Mouse (Mus musculus): ENCODE measurements around the gene Parp16.

- TF ChIP-seq POLR2A (IDR thresholded peaks at IDR 0.05; ENCODE audit: borderline replicate concordance, extremely low read depth, low read depth, low read length) (no peak), CTCF (IDR thresholded peaks at IDR 0.05; ENCODE audit: insufficient read depth, low read length) (no peak)
These were observed 40.4 kb downstream of the Parp16 start for GRCm38 (mm10) chr9:65235601-65236000.
